Mouse (Mus musculus) kidney, adult 2 months (tissue): ENCODE measurements around the gene Phyhipl.

Experiments used
- CTCF ChIP-seq: fragments of 200-500 bp; conservative IDR thresholded peaks from 2 replicates; pipeline ENCODE4 v1.5.1; 2011; ENCODE audit warnings: low read depth, mild to moderate bottlenecking, control low read depth, low read length, moderate library complexity, mixed read lengths; ENCODE audit not compliant: insufficient read depth, insufficient read length
- POLR2A ChIP-seq: fragments of 200-500 bp; IDR thresholded peaks from one replicate; pipeline ENCODE4 v1.6.1; 2011; ENCODE audit warnings: low read depth, low read length, control low read depth

GRCm38 (mm10) chr10:70637640-70638328 is 18.0 kb downstream of the Phyhipl start:
- no peak for TF ChIP-seq POLR2A
- TF ChIP-seq CTCF: no peak
